Mouse (Mus musculus): ENCODE measurements around the gene Prox2. TPM values are rescaled to one million over a fixed set of nuclear protein-coding genes. Genes with fewer than 3 reads are reported as not detected.

The Prox2 gene
- polyA plus RNA-seq, 1 experiment from 2014 or later = 2.9 TPM

GRCm38 (mm10) chr12:85091190-85091589, 19.4 kb downstream of the Prox2 start:
- peaks cover 20% of the 10 kb centered on the region; the same call in 1 of the 2 replicates for H3K36me3 ChIP-seq (ENCODE audit: control insufficient read depth, insufficient read depth, low read length)
- H3K4me3 ChIP-seq (replicated peaks; ENCODE audit: low read length) = no peak overlapping the region
- H3K9ac ChIP-seq (ENCODE audit: low read length) = no peak overlapping the region
- no peak for ATAC-seq (ENCODE audit: insufficient read depth, low FRiP score)
- 0 out of 2 replicates have a peak, but pooled peaks cover 4% of the 10 kb centered on the region for H3K4me1 ChIP-seq (ENCODE audit: control insufficient read depth, insufficient read depth, low read length)
- H3K27ac ChIP-seq (ENCODE audit: low read length) = no peak overlapping the region
- no peak overlapping the region for H3K4me2 ChIP-seq (ENCODE audit: low read depth, low read length)
- 75% methylated on average over 3 of the region's 3 CpGs for WGBS
- no peaks in the 10 kb centered on the region for H3K27me3 ChIP-seq (ENCODE audit: control insufficient read depth, insufficient read depth, low read length)
- 0 out of 2 replicates have a peak, but pooled peaks cover 2% of the 10 kb centered on the region for H3K9me3 ChIP-seq (replicated peaks; ENCODE audit: control insufficient read depth, low read length)

- Histone ChIP-seq H3K27me3 (ENCODE audit: control insufficient read depth, insufficient read depth, low read length) (no peaks in the 10 kb centered on the region), H3K9me3 (replicated peaks; ENCODE audit: control insufficient read depth, low read length) (0 out of 2 replicates have a peak, but pooled peaks cover 2% of the 10 kb centered on the region), H3K36me3 (ENCODE audit: control insufficient read depth, insufficient read depth, low read length) (peaks cover 20% of the 10 kb centered on the region; the same call in 1 of the 2 replicates), H3K27ac (ENCODE audit: low read length) (no peak overlapping the region), H3K4me2 (ENCODE audit: low read depth, low read length) (no peak overlapping the region), H3K4me1 (ENCODE audit: control insufficient read depth, insufficient read depth, low read length) (no peaks in the 10 kb centered on the region), H3K9ac (ENCODE audit: low read length) (no peak overlapping the region), H3K4me3 (replicated peaks; ENCODE audit: low read length) (no peak overlapping the region)
- 91% methylated on average over 12 of the region's 12 CpGs for WGBS
- no peak for ATAC-seq (ENCODE audit: insufficient read depth, low FRiP score)
Observed at GRCm38 (mm10) chr12:85087845-85088244, 22.7 kb downstream of the Prox2 start.

GRCm38 (mm10) chr12:85084941-85085340, 25.6 kb downstream of the Prox2 start:
- Histone ChIP-seq H3K9me3 (replicated peaks; ENCODE audit: control insufficient read depth, low read length) (0 out of 2 replicates have a peak, but pooled peaks cover 2% of the 10 kb centered on the region), H3K4me3 (replicated peaks; ENCODE audit: low read length) (no peak overlapping the region), H3K9ac (ENCODE audit: low read length) (no peak overlapping the region), H3K4me1 (ENCODE audit: control insufficient read depth, insufficient read depth, low read length) (no peaks in the 10 kb centered on the region), H3K27me3 (ENCODE audit: control insufficient read depth, insufficient read depth, low read length) (no peaks in the 10 kb centered on the region), H3K36me3 (ENCODE audit: control insufficient read depth, insufficient read depth, low read length) (peaks cover 20% of the 10 kb centered on the region; the same call in 1 of the 2 replicates), H3K27ac (ENCODE audit: low read length) (no peak overlapping the region), H3K4me2 (ENCODE audit: low read depth, low read length) (no peak overlapping the region)
- no peak for ATAC-seq (ENCODE audit: insufficient read depth, low FRiP score)
- WGBS = 79% methylated on average over 4 of the region's 4 CpGs

GRCm38 (mm10) chr12:85084257-85084656, 26.3 kb downstream of the Prox2 start:
- H3K9ac ChIP-seq (ENCODE audit: low read length) = no peak overlapping the region
- H3K27ac ChIP-seq (ENCODE audit: low read length) = no peak overlapping the region
- ATAC-seq (ENCODE audit: insufficient read depth, low FRiP score) = no peak
- H3K27me3 ChIP-seq (ENCODE audit: control insufficient read depth, insufficient read depth, low read length) = no peaks in the 10 kb centered on the region
- H3K4me1 ChIP-seq (ENCODE audit: control insufficient read depth, insufficient read depth, low read length) = no peaks in the 10 kb centered on the region
- 75% methylated on average over 2 of the region's 2 CpGs for WGBS
- H3K36me3 ChIP-seq (ENCODE audit: control insufficient read depth, insufficient read depth, low read length) = peaks cover 20% of the 10 kb centered on the region; the same call in 1 of the 2 replicates
- H3K4me3 ChIP-seq (replicated peaks; ENCODE audit: low read length) = no peak overlapping the region
- H3K9me3 ChIP-seq (replicated peaks; ENCODE audit: control insufficient read depth, low read length) = 0 out of 2 replicates have a peak, but pooled peaks cover 2% of the 10 kb centered on the region
- no peak overlapping the region for H3K4me2 ChIP-seq (ENCODE audit: low read depth, low read length)

GRCm38 (mm10) chr12:85077100-85077499, 33.5 kb downstream of the Prox2 start:
- H3K36me3 ChIP-seq (ENCODE audit: control insufficient read depth, insufficient read depth, low read length) = no peaks in the 10 kb centered on the region
- H3K4me2 ChIP-seq (ENCODE audit: low read depth, low read length) = no peak overlapping the region
- no peaks in the 10 kb centered on the region for H3K4me1 ChIP-seq (ENCODE audit: control insufficient read depth, insufficient read depth, low read length)
- H3K27me3 ChIP-seq (ENCODE audit: control insufficient read depth, insufficient read depth, low read length) = no peaks in the 10 kb centered on the region
- 84% methylated on average over 3 of the region's 3 CpGs for WGBS
- no peak overlapping the region for H3K4me3 ChIP-seq (replicated peaks; ENCODE audit: low read length)
- H3K9ac ChIP-seq (ENCODE audit: low read length) = no peak overlapping the region
- no peaks in the 10 kb centered on the region for H3K9me3 ChIP-seq (replicated peaks; ENCODE audit: control insufficient read depth, low read length)
- no peak for ATAC-seq (ENCODE audit: insufficient read depth, low FRiP score)
- H3K27ac ChIP-seq (ENCODE audit: low read length) = no peak overlapping the region

GRCm38 (mm10) chr12:85071043-85071442, 39.5 kb downstream of the Prox2 start:
- no peak overlapping the region for H3K9ac ChIP-seq (ENCODE audit: low read length)
- peaks cover 13% of the 10 kb centered on the region; the same call in 1 of the 2 replicates for H3K36me3 ChIP-seq (ENCODE audit: control insufficient read depth, insufficient read depth, low read length)
- H3K4me3 ChIP-seq (replicated peaks; ENCODE audit: low read length) = no peak overlapping the region
- H3K4me2 ChIP-seq (ENCODE audit: low read depth, low read length) = no peak overlapping the region
- no peaks in the 10 kb centered on the region for H3K4me1 ChIP-seq (ENCODE audit: control insufficient read depth, insufficient read depth, low read length)
- no peak overlapping the region for H3K27ac ChIP-seq (ENCODE audit: low read length)
- no peaks in the 10 kb centered on the region for H3K9me3 ChIP-seq (replicated peaks; ENCODE audit: control insufficient read depth, low read length)
- no peaks in the 10 kb centered on the region for H3K27me3 ChIP-seq (ENCODE audit: control insufficient read depth, insufficient read depth, low read length)
- ATAC-seq (ENCODE audit: insufficient read depth, low FRiP score) = no peak

GRCm38 (mm10) chr12:85051218-85051617, 59.3 kb downstream of the Prox2 start:
- WGBS = 45% methylated on average over 6 of the region's 6 CpGs
- ATAC-seq (ENCODE audit: insufficient read depth, low FRiP score) = no peak

More at GRCm38 (mm10) chr12:85051218-85051617, 59.3 kb downstream of the Prox2 start:
- Histone ChIP-seq H3K36me3 (ENCODE audit: control insufficient read depth, insufficient read depth, low read length) (peaks cover 21% of the 10 kb centered on the region; the same call in 1 of the 2 replicates), H3K4me3 (replicated peaks; ENCODE audit: low read length) (no peak overlapping the region), H3K4me2 (ENCODE audit: low read depth, low read length) (no peak overlapping the region), H3K9ac (ENCODE audit: low read length) (no peak overlapping the region), H3K4me1 (ENCODE audit: control insufficient read depth, insufficient read depth, low read length) (no peaks in the 10 kb centered on the region; the same call in 1 of the 2 replicates), H3K9me3 (replicated peaks; ENCODE audit: control insufficient read depth, low read length) (no peaks in the 10 kb centered on the region), H3K27ac (ENCODE audit: low read length) (no peak overlapping the region), H3K27me3 (ENCODE audit: control insufficient read depth, insufficient read depth, low read length) (no peaks in the 10 kb centered on the region)

Other genes with a start within 250 kb of the Prox2 start
- 1.2 and 1.6 TPM in 2 replicates for gene Ltbp2, start 234.2 kb downstream of the Prox2 start, polyA plus RNA-seq (2015; fragmentation: Nextera tagmentation; extraction: Ambion mirVana)
- gene Fcf1, start 139.9 kb downstream of the Prox2 start, polyA plus RNA-seq (2015; fragmentation: Nextera tagmentation; extraction: Ambion mirVana) = 114 and 119 TPM in 2 replicates
- gene Arel1, start 139.9 kb downstream of the Prox2 start, polyA plus RNA-seq (2015; fragmentation: Nextera tagmentation; extraction: Ambion mirVana) = 11.8 and 12.4 TPM in 2 replicates
- 22.3 and 23.1 TPM in 2 replicates for gene Ylpm1, start 114.4 kb downstream of the Prox2 start, polyA plus RNA-seq (2015; fragmentation: Nextera tagmentation; extraction: Ambion mirVana)
- gene Dlst, start 74 bp upstream of the Prox2 start, polyA plus RNA-seq (2015; fragmentation: Nextera tagmentation; extraction: Ambion mirVana) = 113 TPM in 2 replicates
- gene Rps6kl1, start 40.5 kb upstream of the Prox2 start, polyA plus RNA-seq (2015; fragmentation: Nextera tagmentation; extraction: Ambion mirVana) = 1.3 and 1.8 TPM in 2 replicates
- gene Pgf, start 67.0 kb upstream of the Prox2 start, polyA plus RNA-seq (2015; fragmentation: Nextera tagmentation; extraction: Ambion mirVana) = 14.9 and 16.3 TPM in 2 replicates
- gene Eif2b2, start 108.7 kb upstream of the Prox2 start, polyA plus RNA-seq (2015; fragmentation: Nextera tagmentation; extraction: Ambion mirVana) = 72.9 and 82.5 TPM in 2 replicates
- 6.6 and 8.4 TPM in 2 replicates for gene Mlh3, start 159.8 kb upstream of the Prox2 start, polyA plus RNA-seq (2015; fragmentation: Nextera tagmentation; extraction: Ambion mirVana)
- 39.5 and 50.6 TPM in 2 replicates for gene Acyp1, start 177.7 kb upstream of the Prox2 start, polyA plus RNA-seq (2015; fragmentation: Nextera tagmentation; extraction: Ambion mirVana)
- gene Zc2hc1c, start 177.8 kb upstream of the Prox2 start, polyA plus RNA-seq (2015; fragmentation: Nextera tagmentation; extraction: Ambion mirVana) = 2.0 and 2.1 TPM in 2 replicates
- gene Nek9, start 228.6 kb upstream of the Prox2 start, polyA plus RNA-seq (2015; fragmentation: Nextera tagmentation; extraction: Ambion mirVana) = 16.8 and 17.1 TPM in 2 replicates